Mouse (Mus musculus): ENCODE measurements around the gene Gpr162.

GRCm38 (mm10) chr6:124836411-124836810 is 27.4 kb downstream of the Gpr162 start:
- no peak for TF ChIP-seq GATA1 (IDR thresholded peaks at IDR 0.05; ENCODE audit: borderline replicate concordance, low read length)
- no peak for TF ChIP-seq FLI1 (IDR thresholded peaks at IDR 0.05; ENCODE audit: low read length)
